Mouse (Mus musculus): Measurements from ENCODE around the gene Fgf2.

- no peak for TF ChIP-seq HCFC1 (IDR thresholded peaks at IDR 0.05; ENCODE audit: low read depth, low read length)
- no peak for TF ChIP-seq KAT2A (conservative IDR thresholded peaks at IDR 0.05; ENCODE audit: low read depth, low read length)
- TF ChIP-seq MAZ (IDR thresholded peaks at IDR 0.05; ENCODE audit: low read depth, low read length): no peak
- TF ChIP-seq NRF1 (IDR thresholded peaks at IDR 0.05; ENCODE audit: insufficient read depth, low read depth, low read length, poor library complexity, severe bottlenecking): no peak
- no peak for TF ChIP-seq EP300 (IDR thresholded peaks at IDR 0.05; ENCODE audit: low read depth in 1 of 2, low read length in 2 of 2)
- TF ChIP-seq ZC3H11A (IDR thresholded peaks at IDR 0.05; ENCODE audit: low read depth, low read length): no peak
- no peak for TF ChIP-seq TAL1 (IDR thresholded peaks at IDR 0.05; ENCODE audit: low read length)
- no peak for TF ChIP-seq CTCF (IDR thresholded peaks at IDR 0.05 in 2 of 3, conservative IDR thresholded peaks at IDR 0.05 in 1 of 3; ENCODE audit: control insufficient read depth in 1 of 3, insufficient read depth in 1 of 3, low read depth in 2 of 3, low read length in 3 of 3, poor library complexity in 1 of 3, severe bottlenecking in 1 of 3)
- no peak for TF ChIP-seq GATA1 (IDR thresholded peaks at IDR 0.05; ENCODE audit: low read depth, low read length)
- TF ChIP-seq ZMIZ1 (IDR thresholded peaks at IDR 0.05; ENCODE audit: low read depth, low read length): no peak
- TF ChIP-seq POLR2A (IDR thresholded peaks at IDR 0.05; ENCODE audit: control insufficient read depth in 1 of 2, insufficient read depth in 1 of 2, low read depth in 1 of 2, low read length in 2 of 2, poor library complexity in 1 of 2): no peak
- no peak for TF ChIP-seq ZNF384 (IDR thresholded peaks at IDR 0.05; ENCODE audit: low read depth, low read length)
- no peak for TF ChIP-seq JUND (IDR thresholded peaks at IDR 0.05; ENCODE audit: low read depth, low read length)
These were observed 65.3 kb downstream of the Fgf2 start for GRCm38 (mm10) chr3:37413446-37413845.

All from MEL (cell line).